Mouse (Mus musculus) embryo, embryonic 9.5 days (tissue): ENCODE measurements around the gene Rbx1.
"Not testable (repeated sequence)": the region's sequence is repeated elsewhere in the genome, so short reads cannot be mapped to it uniquely, and the experiment has no call there.

Experiments used
- DNase-seq: peaks from one replicate; pipeline ENCODE4 v3.0.0-alpha.2; 2017; ENCODE audit errors: extremely low spot score

The Rbx1 gene

DNA sequence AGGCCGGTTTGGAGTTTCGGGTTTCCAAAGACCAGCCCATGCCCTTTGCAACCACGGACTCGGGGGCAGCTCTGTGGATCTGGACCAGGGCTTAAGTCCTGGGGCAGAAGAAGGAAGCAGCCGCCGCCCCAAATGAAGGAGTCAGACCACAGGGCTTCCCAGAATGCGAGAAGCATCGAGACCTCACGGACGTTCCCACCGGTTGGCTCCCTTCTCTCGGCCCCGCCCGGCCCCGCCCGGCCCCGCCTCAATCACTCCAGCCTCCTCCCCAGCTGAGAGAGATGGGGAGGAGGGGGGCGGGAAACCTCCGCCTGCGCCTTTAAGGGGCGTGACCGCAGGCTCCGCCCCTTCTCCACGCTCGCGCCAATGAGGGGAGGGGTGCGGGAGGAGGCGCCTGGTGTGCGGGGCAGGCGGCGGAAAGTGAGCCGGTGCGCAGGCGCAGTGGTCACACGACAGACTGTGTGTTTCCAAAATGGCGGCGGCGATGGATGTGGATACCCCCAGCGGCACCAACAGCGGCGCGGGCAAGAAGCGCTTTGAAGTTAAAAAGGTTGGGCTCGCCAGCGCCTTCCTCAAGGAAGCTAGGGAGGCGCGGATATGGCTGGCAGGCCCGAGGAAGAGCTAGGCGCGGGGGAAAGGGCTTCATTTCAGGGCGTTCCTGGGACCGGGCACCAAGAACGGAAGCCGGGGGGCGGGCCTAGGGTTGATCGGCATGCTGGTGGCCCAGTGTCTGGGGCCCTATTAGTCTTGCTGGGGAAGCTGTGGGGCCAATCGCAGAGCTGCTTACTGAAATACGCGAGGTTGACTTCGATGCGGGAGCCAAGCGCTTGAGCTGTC is at the start of gene Rbx1:
Gene Rbx1 (plus strand): TSS at position 396 of the 837 bp plus-strand sequence.
- DNase-seq, result peak; percentile 100

GRCm38 (mm10) chr15:81416763-81417310 is 49.3 kb upstream of the Rbx1 start:
- DNase-seq, result peak; percentile 78

DNA sequence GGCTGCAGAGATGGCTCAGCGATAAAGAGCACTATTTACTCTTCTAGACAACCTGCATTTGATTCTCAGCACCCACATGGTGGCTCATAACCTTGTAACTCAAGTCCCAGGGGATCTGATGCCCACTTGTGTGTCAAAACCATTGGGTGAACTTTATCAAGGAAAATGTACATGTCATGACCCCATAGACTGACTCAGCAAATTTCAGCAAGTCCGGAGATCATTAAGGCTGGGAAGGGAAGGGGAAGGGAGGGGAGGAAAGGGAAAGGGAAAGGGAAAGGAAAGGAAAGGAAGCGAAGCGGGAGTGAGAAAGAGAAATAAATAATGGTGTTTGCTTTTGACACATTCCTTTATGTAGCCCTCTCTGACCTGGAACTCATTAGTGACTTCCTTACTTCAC is 48.0 kb upstream of the Rbx1 start:
- no peak for DNase-seq

DNA sequence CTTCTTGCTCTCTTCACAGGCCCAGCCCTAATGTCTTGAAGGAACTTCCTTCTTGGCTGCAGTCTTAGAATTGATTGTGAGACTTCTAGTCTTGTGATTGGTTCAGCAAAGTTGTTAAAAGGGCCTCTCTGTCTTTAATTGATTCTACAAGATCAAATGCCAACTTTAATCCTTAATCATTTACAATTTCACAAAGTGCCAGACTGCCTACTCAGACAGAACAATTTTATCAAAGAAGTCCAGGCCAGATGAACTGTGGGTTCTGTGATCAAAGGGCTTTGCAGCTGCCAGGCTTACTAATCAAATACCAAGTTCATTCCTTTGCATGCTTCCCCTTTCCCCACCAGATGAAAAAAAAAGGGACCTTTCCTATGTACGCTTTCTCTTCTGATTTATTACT is 44.6 kb upstream of the Rbx1 start:
- no peak for DNase-seq

DNA sequence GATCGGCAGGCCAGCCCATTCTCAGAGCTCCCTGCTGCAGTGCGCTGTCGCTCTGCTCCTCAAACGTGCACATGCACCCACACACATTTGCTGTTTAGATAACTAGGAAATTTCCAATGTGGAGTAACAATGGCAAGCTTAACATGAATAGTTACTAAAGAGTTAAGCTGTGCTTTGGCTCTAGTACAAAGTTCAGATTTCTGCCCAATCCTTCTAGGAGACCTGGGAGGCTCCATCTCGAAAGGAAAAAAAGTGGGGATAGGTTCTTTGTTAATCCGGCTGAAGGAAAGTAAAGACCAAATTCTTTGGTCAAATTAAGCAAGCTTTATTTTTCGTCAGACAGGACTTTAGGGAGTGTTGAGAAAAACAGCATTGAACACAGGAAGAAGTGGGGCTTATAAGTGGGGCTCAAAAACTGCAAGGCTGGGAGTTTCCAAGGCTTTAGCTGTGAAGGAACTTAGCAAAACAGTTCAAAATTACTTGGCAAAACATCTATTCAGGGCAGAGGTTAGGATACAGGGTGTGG is 43.9 kb upstream of the Rbx1 start:
- no peak for DNase-seq

GRCm38 (mm10) chr15:81425311-81425710 is 40.8 kb upstream of the Rbx1 start:
- no peak for DNase-seq

DNA sequence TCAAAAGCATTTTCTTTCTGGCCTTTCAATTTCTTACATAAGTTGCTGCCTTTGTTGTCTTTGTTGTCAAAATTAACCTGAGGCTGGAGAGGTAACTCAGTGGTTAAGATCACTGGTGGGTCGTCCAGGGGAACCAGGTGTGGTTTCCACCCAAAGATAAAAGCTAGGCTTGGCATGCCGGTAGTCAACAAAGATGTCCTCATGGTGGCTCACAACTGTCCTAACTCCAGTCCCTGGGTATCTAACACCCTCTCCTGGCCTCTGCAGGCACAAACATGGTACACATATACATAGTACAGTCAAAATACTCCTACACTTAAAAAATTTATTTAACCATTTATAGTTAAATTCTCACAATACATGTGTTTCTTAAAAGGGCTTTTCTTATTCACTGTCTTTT is 38.1 kb upstream of the Rbx1 start:
- DNase-seq, result no peak

DNA sequence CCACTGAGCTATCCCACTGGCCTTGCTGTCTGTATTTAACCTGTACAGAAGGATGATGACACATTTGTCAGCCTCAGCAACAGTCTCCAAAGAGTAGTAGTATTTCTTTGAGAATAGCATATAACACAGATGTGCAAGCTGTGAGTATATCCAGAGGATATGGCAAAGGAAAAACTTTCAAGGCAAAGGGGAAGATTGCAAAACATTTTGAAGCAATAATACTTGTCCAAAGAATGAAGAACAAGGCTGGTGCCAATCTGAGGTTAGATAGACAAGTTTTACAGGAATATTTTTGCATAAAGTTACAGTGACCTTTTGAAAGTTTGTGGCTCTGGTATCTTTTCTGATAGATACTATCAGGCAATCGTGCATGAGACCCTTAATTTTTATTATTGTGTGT is 34.9 kb upstream of the Rbx1 start:
- DNase-seq, result no peak

DNA sequence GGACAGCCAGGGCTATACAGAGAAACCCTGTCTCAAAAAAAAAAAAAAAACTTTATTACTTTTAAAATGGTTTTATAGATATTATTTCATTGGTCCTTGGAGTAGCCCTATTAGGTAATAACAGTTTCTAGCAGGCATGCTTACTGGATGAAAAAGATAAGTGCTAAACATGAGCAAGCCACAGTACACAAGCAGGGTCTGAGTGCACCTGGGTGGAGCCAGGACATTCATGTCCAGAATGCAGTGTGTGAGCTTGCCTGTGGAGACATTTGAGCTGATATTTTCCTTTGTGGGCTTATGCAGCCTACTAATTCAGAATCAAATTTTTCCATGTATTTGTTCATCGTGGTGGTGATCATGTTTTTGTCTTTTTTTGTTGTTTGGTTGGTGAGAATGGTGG is 27.8 kb upstream of the Rbx1 start:
- no peak for DNase-seq

DNA sequence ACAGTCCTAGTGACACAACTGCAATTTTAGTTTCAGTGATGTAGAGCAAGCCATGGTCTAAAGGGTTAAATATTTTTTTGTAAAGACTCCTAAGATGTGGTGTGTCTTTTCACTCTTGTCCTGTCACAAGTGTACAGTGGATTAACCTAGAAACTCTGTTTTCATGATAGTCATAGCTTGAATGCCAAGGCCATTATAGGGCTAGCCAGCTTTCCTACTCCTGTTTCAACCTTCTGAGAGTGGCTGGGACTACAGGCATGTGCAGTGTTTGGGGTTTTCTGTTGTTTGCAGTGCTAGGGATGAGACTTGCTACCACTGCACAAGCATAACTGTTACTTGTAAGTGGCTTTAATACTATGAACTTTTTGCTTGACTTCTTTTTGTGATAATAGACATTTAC is 26.9 kb upstream of the Rbx1 start:
- no peak for DNase-seq

DNA sequence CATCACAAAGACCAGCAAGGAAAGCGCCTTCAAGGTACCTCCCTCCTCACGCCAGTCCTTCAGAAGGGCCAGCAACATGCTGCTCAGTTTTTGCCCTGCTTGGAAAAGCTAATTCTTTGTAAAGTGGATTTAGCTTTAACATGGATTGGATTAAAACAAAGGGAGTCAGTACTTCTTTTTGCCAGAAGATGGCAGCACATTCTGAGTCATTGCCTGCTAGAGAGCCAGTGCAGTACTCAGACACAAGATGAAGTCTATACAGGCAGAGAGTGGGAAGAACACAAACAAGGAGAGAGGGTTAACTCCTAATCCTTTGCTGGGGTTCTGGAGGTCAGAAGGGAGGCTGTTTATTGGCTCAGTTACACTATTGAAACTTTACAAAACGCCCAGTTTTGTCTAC is 17.6 kb upstream of the Rbx1 start:
- DNase-seq, result peak; percentile 73

GRCm38 (mm10) chr15:81461523-81461922 is 4.6 kb upstream of the Rbx1 start:
- no peak for DNase-seq

GRCm38 (mm10) chr15:81465016-81465660 is 958 bp upstream of the Rbx1 start:
- DNase-seq, result no peak

GRCm38 (mm10) chr15:81466738-81467113 is 630 bp downstream of the Rbx1 start:
- DNase-seq, result no peak

- no peak for DNase-seq
These were observed 4.6 kb downstream of the Rbx1 start for GRCm38 (mm10) chr15:81470735-81471134.

DNA sequence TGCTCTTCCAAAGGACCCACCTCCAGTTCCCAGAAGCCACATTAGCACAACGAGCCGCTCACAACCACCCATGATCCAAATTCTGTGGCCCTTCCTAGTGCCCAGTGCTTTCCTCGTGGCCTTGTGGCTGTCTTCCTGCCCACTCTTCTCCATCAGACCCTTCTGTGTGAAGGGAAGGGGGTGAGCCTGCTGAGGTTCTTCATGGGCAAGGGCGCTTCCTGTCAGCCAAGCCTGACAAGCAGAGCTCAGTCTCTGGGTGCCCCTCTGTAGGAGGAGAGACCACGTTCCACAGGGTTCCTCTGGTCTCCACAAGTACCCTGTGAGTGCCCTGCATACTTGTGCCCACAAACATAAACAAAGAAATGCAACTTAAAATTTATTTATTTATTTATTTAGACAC is 6.2 kb downstream of the Rbx1 start:
- no peak for DNase-seq

- no peak for DNase-seq
These were observed 9.6 kb downstream of the Rbx1 start for GRCm38 (mm10) chr15:81475654-81476053.

DNA sequence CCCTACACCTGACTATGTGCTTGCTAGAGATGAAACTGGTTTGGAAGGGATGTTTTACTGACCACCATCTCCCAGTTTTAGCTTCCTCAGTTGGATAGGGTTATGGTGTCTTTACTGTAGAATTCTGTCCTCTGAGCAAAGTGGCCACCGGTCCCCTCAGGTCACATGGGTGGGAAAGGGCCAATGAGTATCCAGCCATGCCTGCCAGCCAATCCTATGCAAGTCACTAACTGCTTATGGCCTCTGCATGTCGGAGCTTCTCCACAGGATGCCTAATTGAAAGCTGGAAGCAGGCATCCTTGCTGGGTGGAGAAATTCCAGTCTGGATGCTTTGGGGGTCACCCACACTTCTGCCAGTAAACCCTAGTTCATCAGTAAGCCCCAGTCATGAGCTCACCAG is 10.5 kb downstream of the Rbx1 start:
- peak; percentile 57 for DNase-seq

DNA sequence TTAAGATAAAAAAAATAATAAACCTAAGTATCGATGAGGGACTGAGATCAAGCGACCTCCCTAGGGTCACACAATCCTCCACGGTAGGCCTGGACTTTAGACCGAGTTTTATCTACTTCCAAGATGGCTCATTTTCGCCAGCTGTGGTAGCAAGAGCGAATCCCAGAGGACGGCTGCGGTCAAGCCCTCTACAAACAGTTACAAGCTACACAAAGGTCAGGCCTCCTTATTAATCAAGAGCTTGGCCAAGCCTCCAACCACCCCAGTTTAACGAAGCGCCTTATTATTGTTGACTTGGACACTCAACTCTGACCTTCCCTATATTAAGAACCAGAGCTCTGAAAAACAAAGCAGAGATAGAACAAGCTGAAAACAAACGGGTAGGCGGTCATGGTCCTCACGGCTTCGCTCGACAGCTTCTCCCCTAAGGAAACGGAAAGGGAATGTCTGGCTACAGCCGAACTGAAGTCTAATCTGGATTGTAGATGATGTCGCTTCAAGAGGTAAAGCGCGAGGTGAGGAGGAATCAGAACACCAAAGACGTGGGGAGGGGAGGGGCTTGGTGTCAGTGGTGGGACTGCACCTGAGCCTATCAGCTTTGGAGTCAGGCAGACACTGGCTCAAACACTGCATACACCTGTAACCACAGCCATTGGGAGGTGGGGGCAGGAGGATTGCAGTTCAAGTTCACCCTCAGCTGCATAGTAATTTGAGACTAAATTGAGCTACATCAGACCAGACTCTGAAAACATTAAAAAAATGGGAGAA is 13.5 kb downstream of the Rbx1 start:
- no peak for DNase-seq

- DNase-seq, result not testable (repeated sequence)
These were observed 14.2 kb downstream of the Rbx1 start for GRCm38 (mm10) chr15:81480284-81480683.

GRCm38 (mm10) chr15:81480977-81481379 is 14.9 kb downstream of the Rbx1 start:
- peak; percentile 18 for DNase-seq

- DNase-seq, result no peak
These were observed 16.9 kb downstream of the Rbx1 start for GRCm38 (mm10) chr15:81482966-81483365.
